In the genomic region with DNA sequence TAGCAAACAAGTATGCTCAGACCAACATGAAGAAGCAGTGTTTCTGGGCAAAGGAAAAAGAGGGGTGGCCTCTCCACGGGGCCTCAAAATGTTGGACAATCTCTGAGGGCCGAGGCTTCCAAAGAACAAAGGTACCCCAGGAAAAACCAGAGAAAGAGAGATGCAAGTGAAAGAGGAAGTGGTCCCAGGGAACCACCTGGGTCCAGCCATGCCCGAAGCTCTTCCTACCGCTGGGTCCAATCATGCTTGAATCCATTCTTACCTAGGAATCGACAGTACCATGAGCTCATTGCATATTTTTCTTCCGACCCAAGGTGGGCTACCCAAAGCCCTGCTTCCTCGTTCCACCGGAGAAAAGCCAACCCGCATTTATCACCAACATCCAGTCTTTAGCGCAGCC, we compare ENCODE assay signal across 28 mouse cellular contexts. TPM values are rescaled to one million over a fixed set of nuclear protein-coding genes. Genes with fewer than 3 reads are reported as not detected.
"Had no signal": no experiment of that assay in that cellular context is flagged by ENCODE, and none has a peak within 500 bp of the region (broad histone marks: within the 10 kb centered on the region; RNA-seq: fewer than 3 reads in every experiment).

No protein-coding gene starts in this region.

- H3K27ac ChIP-seq: embryonic facial prominence, embryonic 10.5 days; embryonic facial prominence, embryonic 12.5 days; embryonic facial prominence, embryonic 13.5 days; embryonic facial prominence, embryonic 15.5 days; forebrain, embryonic 10.5 days; forebrain, embryonic 12.5 days; forebrain, embryonic 13.5 days; forebrain, embryonic 15.5 days; gastrocnemius, adult 2 months; heart, adult 2 months had no signal

- H3K4me2 ChIP-seq: embryonic facial prominence, embryonic 12.5 days; embryonic facial prominence, embryonic 13.5 days; embryonic facial prominence, embryonic 15.5 days; forebrain, embryonic 12.5 days; forebrain, embryonic 13.5 days; forebrain, embryonic 15.5 days had no signal

- ATAC-seq: forebrain, embryonic 13.5 days; forebrain, embryonic 14.5 days; forebrain, embryonic 15.5 days; forebrain, embryonic 16.5 days; forebrain, postnatal 0 days had no signal

- H3K9me3 ChIP-seq: embryonic facial prominence, embryonic 10.5 days; embryonic facial prominence, embryonic 12.5 days; embryonic facial prominence, embryonic 13.5 days; embryonic facial prominence, embryonic 15.5 days; forebrain, embryonic 10.5 days; forebrain, embryonic 12.5 days; forebrain, embryonic 13.5 days; forebrain, embryonic 15.5 days had no signal

- DNase-seq: cerebellum, adult 9-11 months; cerebellum, postnatal 36 days; embryo, embryonic 11 days; forebrain, postnatal 0 days; gastrocnemius, adult 2 months; gastrocnemius, postnatal 10 days; gastrocnemius, postnatal 14 days; gastrocnemius, postnatal 25 days; gastrocnemius, postnatal 36 days; heart, adult 11 months; heart, adult 18-20 months; heart, adult 2 months had no signal

- H3K9ac ChIP-seq: embryonic facial prominence, embryonic 12.5 days; embryonic facial prominence, embryonic 13.5 days; embryonic facial prominence, embryonic 15.5 days; forebrain, embryonic 12.5 days; forebrain, embryonic 13.5 days; forebrain, embryonic 15.5 days; forebrain, postnatal 0 days had no signal

- H3K36me3 ChIP-seq: embryonic facial prominence, embryonic 10.5 days; embryonic facial prominence, embryonic 12.5 days; embryonic facial prominence, embryonic 13.5 days; embryonic facial prominence, embryonic 15.5 days; forebrain, embryonic 10.5 days; forebrain, embryonic 12.5 days; forebrain, embryonic 15.5 days had no signal

- H3K27me3 ChIP-seq: forebrain, embryonic 15.5 days had no signal

- H3K4me3 ChIP-seq: embryonic facial prominence, embryonic 10.5 days; embryonic facial prominence, embryonic 12.5 days; embryonic facial prominence, embryonic 13.5 days; embryonic facial prominence, embryonic 15.5 days; erythroblast, embryonic 14.5 days; forebrain, embryonic 10.5 days; forebrain, embryonic 12.5 days; forebrain, embryonic 13.5 days; forebrain, embryonic 15.5 days; gastrocnemius, adult 2 months; heart, adult 2 months had no signal

RNA-seq across cellular contexts. Expression of a gene that starts 36.1 kb away (rescaled TPM):
- total RNA-seq: common myeloid progenitor, adult 5-6 weeks; gastrocnemius, adult 18-20 months; gastrocnemius, adult 2 months; gastrocnemius, adult 8-10 months; gastrocnemius, postnatal 10 days; gastrocnemius, postnatal 36 days; granulocyte monocyte progenitor cell, adult 5-6 weeks; heart, adult 2 months; heart, adult 8-10 months had no signal
